Mouse (Mus musculus) megakaryocyte, embryonic 14.5 days (primary cell): Measurements from ENCODE around the gene 4930562C15Rik.

Experiments used
- FLI1 ChIP-seq: IDR thresholded peaks from 2 replicates; pipeline ENCODE4 v1.6.1; 2012; ENCODE audit warnings: low read length, inconsistent platforms, mixed read lengths
- GATA1 ChIP-seq: IDR thresholded peaks from 3 replicates; pipeline ENCODE4 v1.6.1; 2012; ENCODE audit warnings: mixed read lengths, low read length, inconsistent platforms, borderline replicate concordance

DNA sequence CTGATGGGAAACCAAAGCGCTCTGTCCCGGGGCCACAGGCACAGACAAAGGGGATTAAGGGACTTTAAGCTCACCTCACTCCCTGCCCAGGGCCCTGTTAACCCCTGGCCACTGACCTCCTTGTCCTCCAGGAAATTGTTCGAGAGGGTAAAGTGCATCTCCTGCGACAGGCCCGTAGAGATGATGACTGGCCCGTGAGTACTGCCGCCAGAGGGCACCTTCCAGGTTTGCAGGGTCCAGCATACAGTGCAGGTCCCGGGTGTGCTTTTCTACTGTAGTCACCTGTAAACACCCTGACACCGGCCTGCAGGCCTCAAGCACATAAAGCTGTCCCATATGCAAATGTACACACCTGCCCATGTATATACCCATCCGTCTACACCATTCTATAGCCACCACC is 26.2 kb downstream of the 4930562C15Rik start:
- TF ChIP-seq GATA1 (no peak), FLI1 (no peak)
